Mouse (Mus musculus) lung, adult 10 weeks (tissue): ENCODE measurements around the gene Ung. TPM values are rescaled to one million over a fixed set of nuclear protein-coding genes. Genes with fewer than 3 reads are reported as not detected.

ENCODE experiments used
- polyA plus RNA-seq: library from polyadenylated mRNA; stranded (reverse); fragments of 350-450 nt; fragmentation: Illumina TruSeq; extraction: RNeasy Lipid Tissue Mini Kit (QIAGEN cat#74804); gene quantifications from one replicate; pipeline ENCODE4 v1.2.3, GENCODE M21; 2014; ENCODE audit warnings: low read depth, low replicate concordance; ENCODE audit not compliant: insufficient read depth

The Ung gene
- 1.3 TPM for polyA plus RNA-seq

DNA sequence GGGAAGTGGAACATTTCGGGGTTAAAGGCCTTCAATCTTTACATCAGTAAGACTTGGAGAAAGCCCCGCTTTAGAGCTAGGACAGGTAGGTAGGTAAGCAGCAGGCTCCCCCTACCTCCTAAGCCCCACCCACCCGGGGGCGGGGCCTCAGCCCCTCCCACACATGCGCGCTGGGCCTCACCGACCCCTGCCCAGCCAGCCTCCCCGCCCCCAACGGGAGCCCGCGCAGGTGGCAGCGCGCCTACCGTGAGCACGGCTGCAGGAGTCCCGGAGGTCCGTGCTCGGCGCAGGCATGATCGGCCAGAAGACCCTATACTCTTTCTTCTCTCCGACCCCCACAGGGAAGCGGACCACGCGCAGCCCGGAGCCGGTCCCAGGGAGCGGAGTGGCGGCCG, at the start of gene Ung:
Gene Ung (plus strand): TSS at position 176 of the 395 bp plus-strand sequence.

GRCm38 (mm10) chr5:114091057-114091807, 39.0 kb upstream of the Ung start, which contains the start of gene Svop:
Gene Svop, minus strand, starts transcription at chr5:114091570.

DNA sequence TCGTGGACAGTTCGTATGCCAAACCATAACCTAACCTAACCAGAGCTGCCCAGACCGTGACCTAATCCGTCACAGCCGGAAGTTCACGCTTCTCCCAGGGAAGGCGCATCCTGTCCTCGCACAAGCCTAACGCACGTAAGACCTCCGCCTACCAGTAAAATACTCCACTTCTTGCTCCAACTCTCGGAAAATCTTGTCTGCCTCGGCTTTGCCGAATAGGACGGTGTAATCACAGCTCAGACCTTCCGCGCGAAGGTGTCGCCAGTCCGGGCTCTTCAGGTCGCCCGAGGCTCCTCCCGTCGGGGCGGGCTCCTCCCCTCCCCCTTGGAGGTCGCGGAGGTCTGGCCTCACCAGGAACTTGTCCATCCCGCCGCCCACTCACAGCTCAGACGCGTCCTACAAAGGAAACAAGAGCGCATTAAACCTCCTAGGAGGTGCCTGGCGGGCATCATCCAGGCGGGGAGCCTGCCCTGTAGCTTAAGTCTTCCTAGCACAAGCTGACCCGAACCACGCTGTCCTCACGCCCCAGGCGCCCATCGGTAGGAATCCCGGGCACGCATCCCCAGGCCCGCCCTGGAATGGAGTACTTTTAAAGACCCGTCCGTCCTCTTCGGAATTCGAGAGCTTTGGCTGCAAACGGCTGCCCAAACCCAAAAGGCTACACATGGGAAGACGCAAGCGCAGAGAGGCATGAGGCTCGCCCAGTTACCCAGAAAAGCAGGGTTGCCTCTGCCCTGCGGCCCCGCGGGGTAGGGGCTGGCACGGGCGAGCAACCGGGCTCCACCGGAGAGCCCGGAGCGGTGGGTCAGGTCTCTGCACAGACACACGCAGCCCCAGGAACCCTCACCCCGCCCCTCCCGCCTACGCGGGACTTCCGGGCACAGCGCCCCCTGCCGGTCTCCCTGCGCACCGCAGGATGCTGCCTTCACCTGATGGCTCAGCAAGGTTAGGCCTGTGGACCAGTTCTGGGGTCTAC, 2.5 kb upstream of the Ung start, which contains the start of gene Alkbh2:
Gene Alkbh2 (minus strand): TSS at position 845 of the 976 bp plus-strand sequence.

DNA sequence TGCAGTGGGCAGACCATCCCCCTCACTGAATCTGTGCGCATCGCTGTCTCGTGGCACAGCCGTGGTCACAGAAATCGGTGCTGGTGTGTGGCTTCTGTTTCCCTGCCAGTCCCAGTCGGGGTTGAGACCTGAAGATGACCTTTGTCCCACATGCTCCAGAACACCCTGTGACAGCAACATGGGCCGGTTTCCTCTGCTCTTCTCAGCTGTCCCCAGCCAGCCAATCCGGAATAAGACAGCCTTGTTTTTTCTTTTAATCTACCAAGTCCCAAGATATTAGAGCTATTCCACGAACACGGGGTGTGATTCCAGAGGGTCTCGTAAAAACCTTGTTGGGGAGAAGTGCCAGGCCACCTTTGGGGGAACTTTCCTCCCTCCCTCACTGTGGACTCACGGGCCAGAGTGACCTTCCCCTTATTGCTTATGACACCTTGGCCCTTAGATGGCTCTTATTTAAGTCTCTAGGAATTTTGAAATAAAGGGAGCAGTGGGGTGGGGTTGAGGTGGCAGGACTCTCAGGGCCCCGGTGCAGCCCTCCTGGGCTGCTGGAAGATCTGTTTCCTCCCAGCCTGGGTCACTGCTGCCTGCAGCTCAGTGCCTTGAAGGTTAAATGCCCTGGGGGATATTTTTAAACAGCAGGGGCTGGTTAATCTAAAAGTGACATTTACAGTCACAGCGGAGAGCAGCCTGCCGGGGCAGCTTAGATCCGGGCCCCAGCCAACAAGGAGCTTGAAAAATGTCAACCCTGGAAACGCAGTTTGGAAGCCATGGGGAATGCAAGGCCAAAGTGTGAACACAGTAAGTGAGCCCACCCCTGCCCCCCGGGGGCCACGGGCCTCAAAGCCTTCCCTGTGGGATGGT, 16.1 kb downstream of the Ung start, which contains the start of gene Acacb:
Gene Acacb (plus strand): TSS at position 508 of the 861 bp plus-strand sequence.

Other genes starting within 250 kb of the Ung start
- gene Coro1c, start 221.6 kb upstream of the Ung start, polyA plus RNA-seq: 45.5 TPM
- 6.3 TPM for gene Ssh1, start 136.5 kb upstream of the Ung start, polyA plus RNA-seq
- gene Dao, start 126.7 kb upstream of the Ung start, polyA plus RNA-seq: not detected
- 6.5 TPM for gene Usp30, start 64.9 kb upstream of the Ung start, polyA plus RNA-seq
- not detected for gene Svop, start 38.8 kb upstream of the Ung start, polyA plus RNA-seq
- 8.2 TPM for gene Alkbh2, start 2.2 kb upstream of the Ung start, polyA plus RNA-seq
- 4.9 TPM for gene Acacb, start 16.1 kb downstream of the Ung start, polyA plus RNA-seq
- 0.12 TPM for gene Foxn4, start 143.4 kb downstream of the Ung start, polyA plus RNA-seq
- 2.7 TPM for gene Myo1h, start 158.8 kb downstream of the Ung start, polyA plus RNA-seq